Mouse (Mus musculus): ENCODE measurements around the gene Lrmda.

Lrmda gene

DNA sequence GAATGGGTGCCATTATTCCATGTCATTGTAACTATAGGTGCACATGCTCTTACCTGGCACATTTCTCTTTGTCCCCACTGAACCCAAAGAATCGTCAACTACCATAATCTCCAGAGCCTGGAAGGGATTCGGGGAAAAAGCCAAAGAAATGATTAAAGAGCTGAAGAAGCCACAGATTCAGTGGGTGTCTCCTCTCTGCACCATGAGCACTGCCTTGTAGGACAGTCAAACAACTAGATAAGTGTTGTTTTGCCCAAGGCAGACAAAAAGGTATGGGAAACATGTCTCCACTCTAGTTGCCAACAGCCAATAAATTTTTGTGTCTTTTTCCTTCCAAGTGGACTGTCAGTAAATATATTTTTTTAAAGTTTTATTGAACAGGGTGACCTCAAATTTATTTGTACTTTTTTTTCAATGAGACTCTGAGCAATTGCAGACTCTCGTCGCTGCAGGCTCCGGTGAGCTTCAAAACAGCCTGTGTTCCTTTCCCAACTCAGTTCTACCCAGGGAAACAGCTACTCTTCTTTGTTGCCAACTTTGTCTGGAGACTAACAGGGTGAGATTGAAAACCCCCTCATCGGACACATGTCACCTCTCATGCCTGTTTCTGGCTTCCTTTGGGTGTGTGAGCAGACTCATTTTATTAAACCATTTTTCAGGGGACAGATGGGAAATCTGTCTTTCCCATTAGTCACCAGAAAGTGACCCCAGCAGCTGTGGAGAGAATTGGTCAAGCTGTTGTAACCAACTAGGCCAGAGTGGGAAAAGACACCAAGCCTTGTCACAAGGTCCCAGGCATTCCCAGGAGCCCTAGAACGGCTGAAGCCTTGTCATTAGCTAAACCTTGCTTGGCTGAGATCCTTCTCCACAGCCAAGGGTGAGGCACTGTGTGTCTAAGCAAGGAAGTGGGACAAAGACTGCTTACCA, 886.5 kb downstream of the Lrmda start:
- WGBS = 79% methylated on average over 7 of the region's 7 CpGs

- WGBS = 67% methylated on average over 4 of the region's 4 CpGs
These were observed 887.2 kb downstream of the Lrmda start for GRCm38 (mm10) chr14:22906716-22907115.

DNA sequence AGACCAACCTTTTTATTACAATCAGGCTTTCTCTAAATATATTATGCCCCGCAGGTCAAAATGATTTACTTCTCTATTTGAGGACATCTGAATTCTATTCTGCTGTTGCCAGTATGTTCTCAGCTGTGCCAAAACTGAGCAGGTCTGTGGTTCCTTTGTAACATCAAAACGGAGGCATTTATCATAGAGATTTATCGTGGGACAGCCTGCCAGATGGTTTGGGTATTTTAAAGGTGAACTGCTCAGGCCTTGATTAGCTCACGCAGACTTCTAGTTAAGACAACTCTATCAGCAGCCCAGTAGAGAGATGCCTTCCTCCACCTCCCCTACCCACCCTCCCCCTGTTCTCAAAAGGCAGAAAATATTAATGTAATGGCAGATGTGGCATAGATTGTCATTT, 887.7 kb downstream of the Lrmda start:
- 67% methylated on average over 4 of the region's 4 CpGs for WGBS

DNA sequence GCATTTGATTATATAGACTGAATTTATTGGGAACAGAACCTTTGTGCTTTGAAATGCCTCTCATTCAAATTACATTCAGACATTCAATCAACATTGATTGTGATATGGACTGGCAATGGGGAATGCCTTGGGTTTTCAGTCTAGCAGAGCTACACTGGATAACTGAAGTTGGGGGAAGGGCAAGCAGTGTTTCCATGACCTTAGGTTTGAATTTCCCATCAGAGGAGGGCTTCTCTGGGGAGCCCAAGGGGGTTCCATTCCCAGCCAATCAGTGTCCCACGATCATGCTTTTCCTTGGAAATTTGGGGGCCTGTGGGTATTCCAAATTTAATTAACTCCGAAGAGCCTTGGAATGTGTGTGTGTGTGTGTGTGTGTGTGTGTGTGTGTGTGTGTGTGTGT, 888.5 kb downstream of the Lrmda start:
- WGBS = 80% methylated on average over 2 of the region's 2 CpGs

DNA sequence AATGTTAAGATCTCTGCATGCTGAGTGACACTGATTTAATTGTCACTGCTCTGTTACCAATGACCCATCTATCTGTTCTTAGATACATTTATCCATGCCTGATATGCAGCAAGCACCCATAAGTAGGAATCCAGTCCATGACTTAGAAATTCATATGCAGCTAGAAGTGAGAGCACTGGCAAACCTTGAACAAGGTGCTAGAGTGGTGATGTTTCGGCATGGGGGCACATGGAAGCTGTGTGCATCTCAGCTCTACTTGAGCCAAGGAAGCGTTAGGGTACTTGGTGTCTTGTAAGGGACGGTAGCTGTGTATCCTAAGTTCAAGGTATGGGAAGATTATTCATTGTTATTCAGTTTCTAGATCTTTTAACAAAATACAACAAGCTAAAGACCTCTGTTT, 896.0 kb downstream of the Lrmda start:
- WGBS = 99% methylated on average over 3 of the region's 3 CpGs

DNA sequence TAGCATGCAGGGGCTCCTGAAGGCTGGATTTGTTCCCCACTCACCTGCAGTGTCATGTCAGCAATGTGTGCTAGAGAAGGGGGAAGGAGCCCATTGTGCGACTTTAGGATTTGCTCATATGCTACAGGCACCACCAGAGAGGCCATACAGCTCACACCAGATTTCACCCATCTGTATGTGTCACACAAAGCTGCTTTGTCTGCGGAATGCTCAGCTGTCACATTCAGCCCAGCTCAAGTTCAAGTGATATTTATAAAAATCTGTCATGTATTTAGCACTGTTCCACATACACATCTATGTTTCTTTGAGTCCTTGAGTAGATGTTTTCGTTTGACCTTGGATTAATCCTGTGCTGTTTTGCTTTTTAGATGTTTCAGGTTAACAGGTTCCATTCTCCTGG, 899.0 kb downstream of the Lrmda start:
- WGBS = 74% methylated on average over 3 of the region's 3 CpGs

DNA sequence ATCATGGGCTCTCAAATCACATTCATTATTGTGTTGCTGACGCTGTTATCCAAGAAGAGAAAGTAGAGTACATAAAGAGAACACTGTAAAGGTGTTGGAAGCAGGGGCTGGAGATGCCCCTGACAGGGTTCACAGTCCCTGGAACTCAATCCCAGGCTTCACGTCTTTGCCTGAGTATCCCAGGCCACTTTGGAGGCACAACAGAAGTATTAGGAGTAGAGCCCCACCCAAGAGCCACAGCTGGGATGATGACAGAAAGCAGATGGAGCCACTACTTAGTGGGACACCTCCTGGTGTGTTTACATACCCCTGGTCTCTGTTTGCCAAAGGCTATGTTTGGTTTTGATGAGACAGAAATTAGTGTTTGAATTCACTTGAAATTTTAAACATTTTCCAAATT, 899.4 kb downstream of the Lrmda start:
- 80% methylated on average over 2 of the region's 2 CpGs for WGBS

DNA sequence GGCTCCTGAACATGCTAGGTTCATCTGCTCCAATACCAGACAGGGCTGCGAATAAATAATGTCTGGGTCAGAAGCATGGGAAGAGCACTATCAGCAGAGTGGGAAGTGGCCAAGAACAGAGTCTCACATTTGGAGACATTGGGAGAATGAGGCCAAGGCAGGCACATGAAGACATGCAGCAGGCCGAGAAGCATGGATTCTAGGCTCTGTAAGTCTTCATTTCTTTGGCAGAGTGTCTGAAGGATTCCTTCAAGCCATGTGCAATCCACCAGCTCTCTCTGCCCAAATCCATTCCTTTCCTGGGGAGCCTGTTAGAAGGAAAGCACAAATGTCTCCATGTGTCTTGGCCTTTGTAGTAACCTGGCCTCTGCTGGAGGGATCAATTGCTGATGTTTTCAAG, 902.3 kb downstream of the Lrmda start:
- 96% methylated on average over 2 of the region's 2 CpGs for WGBS

- 95% methylated on average over 4 of the region's 4 CpGs for WGBS
These were observed 903.1 kb downstream of the Lrmda start for GRCm38 (mm10) chr14:22922571-22922970.

GRCm38 (mm10) chr14:22923251-22923650, 903.7 kb downstream of the Lrmda start:
- WGBS = 66% methylated on average over 2 of the region's 2 CpGs

DNA sequence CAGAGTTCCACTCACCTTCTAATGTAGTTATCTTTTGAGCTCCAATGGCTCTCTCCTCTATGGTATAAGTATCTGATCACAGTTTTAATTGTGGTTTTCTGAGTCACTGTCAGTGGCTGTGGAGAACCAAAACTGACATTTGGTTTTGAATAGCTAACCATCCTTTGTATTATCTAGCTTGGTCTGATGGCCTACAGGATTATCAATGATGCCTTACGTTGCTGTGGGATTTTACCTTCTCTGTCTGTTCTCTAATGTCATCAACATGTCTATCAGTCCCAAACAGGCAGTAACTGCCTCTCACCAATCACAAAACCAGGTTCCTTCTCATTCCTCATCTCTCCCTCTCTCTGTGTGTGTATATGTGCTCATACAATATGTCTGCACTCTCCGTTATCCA, 908.8 kb downstream of the Lrmda start:
- 97% methylated on average over 2 of the region's 2 CpGs for WGBS

- WGBS = 94% methylated on average over 1 of the region's 1 CpGs
These were observed 909.2 kb downstream of the Lrmda start for GRCm38 (mm10) chr14:22928683-22929082.

GRCm38 (mm10) chr14:22929585-22929984, 910.1 kb downstream of the Lrmda start:
- 83% methylated on average over 2 of the region's 2 CpGs for WGBS

DNA sequence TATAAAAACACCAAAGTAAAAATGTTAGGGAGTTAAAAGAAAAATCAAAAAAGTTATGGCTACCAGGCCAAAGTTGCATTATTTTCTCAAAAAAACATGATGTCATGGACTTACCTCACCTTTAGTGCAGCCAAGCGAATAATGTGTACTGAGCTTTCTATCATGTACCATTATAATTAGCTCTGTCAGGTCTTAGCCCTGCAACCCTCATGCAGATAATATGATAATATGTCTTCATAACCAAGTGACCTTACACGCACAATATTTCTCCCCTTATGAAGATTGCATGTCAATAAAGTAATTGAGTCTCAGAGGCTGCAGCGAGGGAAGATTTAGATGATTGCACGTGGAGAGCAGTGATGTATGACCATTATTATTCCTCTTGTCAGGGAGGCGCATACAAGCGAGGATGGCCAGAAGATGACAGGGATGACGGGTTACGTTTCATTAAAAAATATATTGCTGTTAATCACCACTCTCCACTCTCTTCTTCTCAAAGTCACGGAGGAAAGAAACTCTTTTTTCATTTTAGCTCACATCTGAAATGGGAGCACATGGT, 911.1 kb downstream of the Lrmda start:
- 93% methylated on average over 9 of the region's 9 CpGs for WGBS

DNA sequence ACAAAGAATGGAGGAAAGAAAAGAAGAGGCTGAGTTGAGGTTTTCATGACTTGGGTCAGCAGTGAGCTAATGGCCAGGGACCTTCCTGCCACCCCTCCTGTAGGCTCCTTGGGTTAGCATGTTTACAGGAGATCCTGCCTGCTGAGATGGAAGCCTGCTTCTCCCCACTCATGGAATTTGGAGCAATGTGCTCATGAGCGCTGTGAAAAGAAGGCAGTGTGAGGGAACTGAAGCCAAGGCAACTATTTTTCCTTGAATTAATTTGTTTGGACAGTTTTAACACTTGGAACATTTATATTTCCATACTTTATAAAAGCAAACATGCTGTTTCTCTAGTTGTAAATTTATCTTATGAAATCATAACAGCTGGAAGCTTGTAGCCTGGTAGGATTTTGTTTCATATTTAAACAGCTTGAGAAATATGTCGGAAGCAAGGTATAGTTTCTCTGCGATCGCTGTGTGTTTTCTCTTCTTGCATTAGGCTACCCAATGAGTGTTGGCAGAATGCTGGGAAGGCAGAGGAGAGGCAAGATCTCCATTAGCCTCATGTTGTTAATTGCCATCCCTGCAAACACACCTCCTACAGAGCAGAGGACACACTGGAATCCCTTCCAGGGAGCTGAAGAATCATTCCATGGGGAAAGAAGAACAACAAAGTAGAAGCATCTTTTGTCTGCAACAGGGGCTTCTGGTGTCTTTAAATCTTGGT, 911.8 kb downstream of the Lrmda start:
- WGBS = 56% methylated on average over 4 of the region's 4 CpGs

- 92% methylated on average over 3 of the region's 3 CpGs for WGBS
These were observed 917.2 kb downstream of the Lrmda start for GRCm38 (mm10) chr14:22936701-22937100.

DNA sequence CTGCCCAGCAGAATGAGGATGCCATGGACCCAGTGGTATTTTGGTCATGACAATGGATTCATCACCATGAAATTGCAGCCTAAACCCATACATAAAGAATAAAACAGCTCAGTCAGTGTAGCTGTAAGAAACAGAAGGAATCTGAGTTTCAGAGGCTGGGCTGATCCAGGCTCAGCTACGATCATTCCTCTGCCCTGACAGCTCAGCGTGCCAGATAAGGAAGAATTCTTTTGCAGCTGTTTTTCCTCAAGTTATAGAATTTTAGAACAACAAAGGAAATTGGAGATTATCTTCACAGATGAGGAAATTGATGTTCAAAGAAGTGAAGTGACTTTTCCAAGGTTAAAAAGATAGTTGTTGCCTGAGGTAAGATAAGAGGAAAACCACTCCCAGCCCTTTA, 921.1 kb downstream of the Lrmda start:
- whole genome bisulfite sequencing = 86% methylated on average over 2 of the region's 2 CpGs

- WGBS = 96% methylated on average over 2 of the region's 2 CpGs
These were observed 923.1 kb downstream of the Lrmda start for GRCm38 (mm10) chr14:22942569-22942968.

GRCm38 (mm10) chr14:22952981-22953380, 933.5 kb downstream of the Lrmda start:
- 88% methylated on average over 1 of the region's 1 CpGs for WGBS

DNA sequence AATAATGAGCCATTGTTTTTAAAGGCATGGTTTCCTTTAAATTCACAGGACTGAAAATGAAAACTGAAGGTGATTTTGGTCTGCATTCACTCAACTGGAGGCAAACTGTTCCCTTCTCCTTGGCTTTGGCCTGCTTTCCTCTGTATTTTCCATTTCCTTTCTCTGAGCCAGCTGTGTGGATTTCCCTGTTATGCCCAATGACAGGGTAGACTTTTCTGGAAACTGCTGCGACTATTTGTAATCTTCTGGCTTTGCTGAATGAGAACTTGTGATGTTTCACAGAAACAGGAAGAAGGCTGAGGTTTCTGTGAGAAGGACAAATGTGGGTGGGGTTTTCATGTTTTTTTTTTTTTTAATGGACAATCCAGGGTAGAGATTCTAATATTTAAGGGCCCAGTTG, 940.7 kb downstream of the Lrmda start:
- WGBS = 49% methylated on average over 1 of the region's 1 CpGs

GRCm38 (mm10) chr14:22964796-22965660, 945.5 kb downstream of the Lrmda start:
- WGBS = 70% methylated on average over 9 of the region's 9 CpGs

DNA sequence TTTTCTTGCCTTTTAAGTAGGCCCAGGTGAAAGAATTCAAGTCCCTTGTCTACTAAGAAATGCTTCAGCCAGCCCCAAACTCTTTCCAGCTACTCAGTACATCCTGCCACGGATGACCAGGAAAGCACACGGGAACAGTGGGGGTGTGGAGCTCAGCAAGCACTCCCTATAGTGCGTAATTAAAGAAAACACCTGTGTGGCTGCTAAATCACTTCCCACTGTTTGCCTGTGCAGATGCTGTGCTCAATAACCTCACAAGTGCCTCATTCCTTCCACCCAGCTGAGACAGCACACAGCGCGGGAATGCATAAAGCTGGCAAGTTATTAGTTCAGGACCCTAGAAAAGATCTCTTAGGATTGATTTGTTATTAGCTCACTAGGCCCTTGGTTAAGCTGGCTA, 949.2 kb downstream of the Lrmda start:
- 76% methylated on average over 5 of the region's 5 CpGs for WGBS
